Mouse (Mus musculus) ES-E14 (cell line): ENCODE data around the gene Efnb3. TPM values are rescaled to one million over a fixed set of nuclear protein-coding genes. Genes with fewer than 3 reads are reported as not detected.
A peak's percentile ranks its signal among the peaks of the same experiment; 100 is the strongest.

Experiments
- DNase-seq: peaks from one replicate; pipeline ENCODE4 v3.0.0-alpha.2; 2013; ENCODE audit warnings: low read depth, low spot score
- H3K27ac ChIP-seq: 2 replicates; pipeline ENCODE4 v1.5.1; 2012; ENCODE audit warnings: low read depth, mild to moderate bottlenecking, low read length, moderate library complexity, mixed read lengths; ENCODE audit not compliant: poor library complexity, insufficient read depth, severe bottlenecking
- H3K36me3 ChIP-seq: 2 replicates; pipeline ENCODE4 v1.6.1; 2012; ENCODE audit warnings: mild to moderate bottlenecking, low read length, moderate library complexity, mixed read lengths; ENCODE audit not compliant: control insufficient read depth, poor library complexity, insufficient read depth, severe bottlenecking
- H3K4me1 ChIP-seq, 2 experiments: fragments of 150-350 bp in 1 of 2; sonication (generic) in 1 of 2; 2 replicates each; pipeline ENCODE4 v1.6.1; 2012; ENCODE audit warnings: low read length in 2 of 2, mild to moderate bottlenecking in 1 of 2, mixed read lengths in 1 of 2; ENCODE audit not compliant: control insufficient read depth in 2 of 2, insufficient read depth in 2 of 2, poor library complexity in 1 of 2
- H3K4me3 ChIP-seq, 2 experiments: fragments of 150-350 bp in 1 of 2; sonication (generic) in 1 of 2; 2 replicates each; pipeline ENCODE4 v1.5.1; 2012; ENCODE audit warnings: low read length in 2 of 2, low read depth in 1 of 2, mild to moderate bottlenecking in 1 of 2, mixed read lengths in 1 of 2; ENCODE audit not compliant: insufficient read depth in 1 of 2, poor library complexity in 1 of 2, severe bottlenecking in 1 of 2
- H3K9ac ChIP-seq: 2 replicates; pipeline ENCODE4 v1.6.1; 2012; ENCODE audit warnings: low read depth, mild to moderate bottlenecking, low read length, mixed read lengths; ENCODE audit not compliant: poor library complexity, insufficient read depth, severe bottlenecking
- H3K9me3 ChIP-seq: fragments of 150-350 bp; sonication (generic); 2 replicates; pipeline ENCODE4 v1.6.1; 2012; ENCODE audit warnings: low read depth, mild to moderate bottlenecking, low read length; ENCODE audit not compliant: control insufficient read depth, insufficient read depth
- CHD2 ChIP-seq: IDR thresholded peaks from 2 replicates; pipeline ENCODE4 v1.6.1; 2014; ENCODE audit warnings: mild to moderate bottlenecking, low read depth, low read length, inconsistent platforms
- HCFC1 ChIP-seq: IDR thresholded peaks from 2 replicates; pipeline ENCODE4 v1.6.1; 2012; ENCODE audit warnings: low read length, inconsistent platforms, borderline replicate concordance; ENCODE audit not compliant: insufficient read depth
- MAFK ChIP-seq: IDR thresholded peaks from 2 replicates; pipeline ENCODE4 v1.6.1; 2014; ENCODE audit warnings: mild to moderate bottlenecking, low read depth, low read length, inconsistent platforms; ENCODE audit not compliant: insufficient read depth
- ZC3H11A ChIP-seq: IDR thresholded peaks from 2 replicates; pipeline ENCODE4 v1.6.1; 2012; ENCODE audit warnings: low read depth, mild to moderate bottlenecking, inconsistent platforms, low read length, borderline replicate concordance
- ZNF384 ChIP-seq: IDR thresholded peaks from 2 replicates; pipeline ENCODE4 v1.6.1; 2012; ENCODE audit warnings: low read depth, low read length, inconsistent platforms
- in situ Hi-C, 2 experiments: fragments of 600-800 bp; cut with MboI; formaldehyde crosslinking; loops; one replicate each; pipeline ENCODE4 v1.15.1; 2025; ENCODE audit warnings: low sequenced_read_pairs in 2 of 2, inconsistent platforms in 1 of 2; ENCODE audit not compliant: unreplicated experiment in 2 of 2
- total RNA-seq: library from RNA; depleted of rRNA; stranded (reverse); fragments of 300-350 nt; gene quantifications from 2 replicates; pipeline ENCODE4 v1.2.3, GENCODE M21; 2012; rRNA removed

The Efnb3 gene
- total RNA-seq, result 3.1 and 3.2 TPM in 2 replicates

GRCm38 (mm10) chr11:69559851-69560765, at the start of gene Efnb3:
Efnb3 (minus strand) TSS chr11:69560205.
- H3K4me1 ChIP-seq, result peaks cover 12 to 44% of the 10 kb centered on the region in 2 experiments; a peak in 3 of 4 replicates
- TF ChIP-seq CHD2 (no peak), ZNF384 (no peak), HCFC1 (no peak), ZC3H11A (no peak), MAFK (no peak)

GRCm38 (mm10) chr11:69609416-69609815, 49.4 kb upstream of the Efnb3 start:
- no peak for DNase-seq
- Histone ChIP-seq H3K9me3 (no peaks in the 10 kb centered on the region), H3K9ac (no peak overlapping the region), H3K36me3 (no peaks in the 10 kb centered on the region), H3K4me3 (no peak overlapping the region), H3K4me1 (peaks cover 0 to 9% of the 10 kb centered on the region in 2 experiments; a peak in 1 of 4 replicates), H3K27ac (no peak overlapping the region)
- TF ChIP-seq HCFC1, result no peak
- TF ChIP-seq MAFK, result no peak
- no peak for TF ChIP-seq ZNF384
- TF ChIP-seq CHD2, result no peak
- TF ChIP-seq ZC3H11A, result no peak
- in situ Hi-C loops, result no loop called here

More at GRCm38 (mm10) chr11:69559851-69560765, at the start of gene Efnb3:
- in situ Hi-C loops, result no loop called here
- DNase-seq, result no peak
- no peaks in the 10 kb centered on the region for H3K9me3 ChIP-seq
- H3K36me3 ChIP-seq, result peaks cover 21% of the 10 kb centered on the region
- peak within 1 kb of the TSS; percentile 61 to 64 for H3K4me3 ChIP-seq
- peak within 1 kb of the TSS; percentile 27; the same call in 1 of the 2 replicates for H3K27ac ChIP-seq
- H3K9ac ChIP-seq, result peak within 1 kb of the TSS; percentile 69

- H3K9ac ChIP-seq, result no peak overlapping the region
- no peak for DNase-seq
- in situ Hi-C loops, result no loop called here
- TF ChIP-seq MAFK (no peak), HCFC1 (no peak), ZC3H11A (no peak), ZNF384 (no peak)
- H3K4me3 ChIP-seq, result no peak overlapping the region
- H3K36me3 ChIP-seq, result no peaks in the 10 kb centered on the region
- H3K9me3 ChIP-seq, result no peaks in the 10 kb centered on the region
- H3K4me1 ChIP-seq, result peaks cover 0 to 10% of the 10 kb centered on the region in 2 experiments; a peak in 1 of 4 replicates
- H3K27ac ChIP-seq, result no peak overlapping the region
These were observed 48.5 kb upstream of the Efnb3 start for GRCm38 (mm10) chr11:69608525-69608924.

- H3K4me3 ChIP-seq, result no peak overlapping the region
- TF ChIP-seq ZNF384 (no peak), ZC3H11A (no peak), MAFK (no peak), CHD2 (no peak), HCFC1 (no peak)
These were observed 46.8 kb upstream of the Efnb3 start for GRCm38 (mm10) chr11:69606832-69607231.

More at GRCm38 (mm10) chr11:69606832-69607231, 46.8 kb upstream of the Efnb3 start:
- in situ Hi-C loops, result no loop called here
- peaks cover 3 to 8% of the 10 kb centered on the region in 2 experiments; a peak in 1 of 4 replicates for H3K4me1 ChIP-seq
- H3K27ac ChIP-seq, result no peak overlapping the region
- no peaks in the 10 kb centered on the region for H3K36me3 ChIP-seq
- H3K9ac ChIP-seq, result no peak overlapping the region
- H3K9me3 ChIP-seq, result no peaks in the 10 kb centered on the region
- no peak for DNase-seq
